ENCODE assay signal across 24 mouse cellular contexts in genomic region chr13:48990138-48990537, GRCm38 (mm10). TPM values are rescaled to one million over a fixed set of nuclear protein-coding genes. Genes with fewer than 3 reads are reported as not detected.
DNase-seq lines count a peak whose midpoint lies in the region; ATAC-seq and TF ChIP-seq lines count a peak whose summit lies in the region.
"Had no signal": no experiment of that assay in that cellular context is flagged by ENCODE, and none has a peak within 500 bp of the region (broad histone marks: within the 10 kb centered on the region; RNA-seq: fewer than 3 reads in every experiment).

No protein-coding gene starts in this region.

- no peak for TF ChIP-seq EP300 in stomach, postnatal 0 days (optimal IDR thresholded peaks at IDR 0.05)

- H3K27ac ChIP-seq in stomach, postnatal 0 days (replicated peaks), result no peak overlapping the region
- H3K27ac ChIP-seq in midbrain, embryonic 15.5 days, result no peak overlapping the region
- H3K27ac ChIP-seq: embryonic facial prominence, embryonic 13.5 days; embryonic facial prominence, embryonic 15.5 days; forebrain, embryonic 13.5 days; forebrain, embryonic 15.5 days had no signal

- no peak overlapping the region for H3K4me2 ChIP-seq in stomach, postnatal 0 days (replicated peaks; ENCODE audit: low read depth)
- H3K4me2 ChIP-seq in midbrain, embryonic 15.5 days, result no peak overlapping the region
- H3K4me2 ChIP-seq: embryonic facial prominence, embryonic 13.5 days; embryonic facial prominence, embryonic 15.5 days; forebrain, embryonic 13.5 days; forebrain, embryonic 15.5 days had no signal

- no peak overlapping the region for H3K4me3 ChIP-seq in stomach, postnatal 0 days (ENCODE audit: low read depth, low read length)
- no peak overlapping the region for H3K4me3 ChIP-seq in midbrain, embryonic 15.5 days
- H3K4me3 ChIP-seq: embryonic facial prominence, embryonic 13.5 days; embryonic facial prominence, embryonic 15.5 days; forebrain, embryonic 13.5 days; forebrain, embryonic 15.5 days had no signal

- no peaks in the 10 kb centered on the region for H3K27me3 ChIP-seq in stomach, postnatal 0 days (ENCODE audit: control insufficient read depth, insufficient read depth, low read length)
- no peaks in the 10 kb centered on the region for H3K27me3 ChIP-seq in midbrain, embryonic 15.5 days (replicated peaks)
- H3K27me3 ChIP-seq: CH12.LX; embryonic facial prominence, embryonic 13.5 days; embryonic facial prominence, embryonic 15.5 days; forebrain, embryonic 13.5 days; forebrain, embryonic 15.5 days had no signal

- no peak overlapping the region for H3K9ac ChIP-seq in stomach, postnatal 0 days (ENCODE audit: low read length)
- H3K9ac ChIP-seq in midbrain, embryonic 15.5 days, result no peak overlapping the region
- H3K9ac ChIP-seq: embryonic facial prominence, embryonic 13.5 days; embryonic facial prominence, embryonic 15.5 days; forebrain, embryonic 13.5 days; forebrain, embryonic 15.5 days; forebrain, postnatal 0 days had no signal

- WGBS in stomach, postnatal 0 days, result 96% methylated on average over 2 of the region's 2 CpGs
- 77% methylated on average over 2 of the region's 2 CpGs for WGBS in midbrain, embryonic 15.5 days

- DNase-seq in 3T3-L1 (ENCODE audit: low read depth, low spot score) (peak; percentile 76), NIH3T3 (ENCODE audit: low read depth) (peak; percentile 56)
- DNase-seq in stomach, postnatal 0 days (ENCODE audit: low spot score), result no peak
- DNase-seq in thymus, postnatal 36 days, result no peak
- DNase-seq: adrenal gland, adult 2 months; adrenal gland, postnatal 10 days; adrenal gland, postnatal 25 days; B cell, adult 2 months; cerebellum, adult 11 months; cerebellum, adult 18-20 months; cerebellum, adult 8-10 months; cerebellum, adult 9-11 months; cerebellum, postnatal 14 days; cerebellum, postnatal 36 days; embryo, embryonic 11 days; forebrain, postnatal 0 days had no signal

- no peaks in the 10 kb centered on the region for H3K36me3 ChIP-seq in stomach, postnatal 0 days (ENCODE audit: control insufficient read depth, insufficient read depth, low read length)
- no peaks in the 10 kb centered on the region for H3K36me3 ChIP-seq in midbrain, embryonic 15.5 days (replicated peaks)
- H3K36me3 ChIP-seq: embryonic facial prominence, embryonic 13.5 days; embryonic facial prominence, embryonic 15.5 days; forebrain, embryonic 15.5 days; G1E had no signal

- no peak for TF ChIP-seq CTCF in stomach, postnatal 0 days (IDR thresholded peaks at IDR 0.05; ENCODE audit: low read depth)

- H3K4me1 ChIP-seq in stomach, postnatal 0 days (replicated peaks; ENCODE audit: control insufficient read depth, insufficient read depth), result no peaks in the 10 kb centered on the region
- peaks cover 7% of the 10 kb centered on the region for H3K4me1 ChIP-seq in midbrain, embryonic 15.5 days
- H3K4me1 ChIP-seq: embryonic facial prominence, embryonic 13.5 days; embryonic facial prominence, embryonic 15.5 days had no signal

- peak; percentile 63; the same call in 1 of the 2 replicates for ATAC-seq in stomach, postnatal 0 days (ENCODE audit: low FRiP score, low TSS enrichment)
- no peak for ATAC-seq in midbrain, embryonic 15.5 days (replicated peaks)
- ATAC-seq: CD4-positive, CD25-positive, alpha-beta regulatory T cell, adult 4 months; forebrain, embryonic 13.5 days; forebrain, embryonic 15.5 days; forebrain, postnatal 0 days had no signal

- H3K9me3 ChIP-seq in stomach, postnatal 0 days (ENCODE audit: control insufficient read depth, low read length), result no peaks in the 10 kb centered on the region
- H3K9me3 ChIP-seq in midbrain, embryonic 15.5 days, result no peaks in the 10 kb centered on the region
- H3K9me3 ChIP-seq: embryonic facial prominence, embryonic 13.5 days; embryonic facial prominence, embryonic 15.5 days; forebrain, embryonic 13.5 days; forebrain, embryonic 15.5 days; G1E had no signal

RNA-seq across cellular contexts. Expression of gene Fam120a, which starts 22.3 kb away (rescaled TPM):
- 18.1 and 18.7 TPM in 2 replicates for polyA plus RNA-seq in stomach, postnatal 0 days (2015; fragmentation: Nextera tagmentation; extraction: Ambion mirVana)
- 10.7 and 11.0 TPM in 2 replicates for polyA plus RNA-seq in midbrain, embryonic 15.5 days (2015; fragmentation: Nextera tagmentation; extraction: Ambion mirVana)

Comparison
In these comparisons a context has a peak if more than half of its experiments do, and no peak if none do; other contexts are left out.
1. DNase-seq: peak in 3T3-L1 (single experiment) and NIH3T3 (single experiment); none in stomach, postnatal 0 days (single experiment) and thymus, postnatal 36 days (0 of 2).